Mouse (Mus musculus): ENCODE measurements around the gene Smagp. TPM values are rescaled to one million over a fixed set of nuclear protein-coding genes. Genes with fewer than 3 reads are reported as not detected.

The Smagp gene
- 10 to 100 TPM; 13.0 to 17.7 TPM for total RNA-seq (2023)

GRCm38 (mm10) chr15:100636700-100637501 is at the start of gene Smagp:
Gene Smagp (minus strand): TSS chr15:100636940.

DNA sequence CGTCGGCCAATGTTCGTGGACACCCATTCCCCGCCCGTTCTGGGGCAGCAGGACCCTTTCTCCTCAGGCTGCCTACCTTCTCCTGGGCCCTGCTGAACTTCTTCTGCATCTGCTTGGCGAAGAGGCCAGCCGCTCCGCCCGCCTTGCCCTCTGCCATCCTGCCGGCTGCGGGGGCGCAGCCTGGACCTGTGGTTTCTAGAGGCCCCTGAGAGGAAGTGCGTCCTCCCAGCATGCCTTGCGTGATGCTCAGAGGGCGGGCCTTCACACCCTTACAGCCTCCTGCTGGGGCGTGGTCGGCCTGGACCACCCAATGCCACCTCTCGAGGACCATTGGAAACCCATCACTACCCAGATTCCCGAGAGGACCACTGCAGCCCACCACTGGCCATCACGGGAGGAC is 32.6 kb upstream of the Smagp start, which contains the start of gene Bin2:
Bin2 (minus strand) TSS at position 217 of the 400 bp plus-strand sequence.

GRCm38 (mm10) chr15:100614996-100615824 is 21.5 kb downstream of the Smagp start, which contains the start of gene Dazap2:
Gene Dazap2 (plus strand): TSS chr15:100615349.

GRCm38 (mm10) chr15:100599276-100600046 is 37.3 kb downstream of the Smagp start, which contains the start of gene Pou6f1:
Gene Pou6f1 (minus strand): TSS chr15:100599984.

Other genes with a start within 250 kb of the Smagp start
- gene Gm5475, start 214.8 kb downstream of the Smagp start, total RNA-seq (2023), result not detected
- gene Slc11a2, start 211.9 kb downstream of the Smagp start, total RNA-seq (2023), result 10 to 100 TPM; 21.4 to 21.9 TPM
- gene Letmd1, start 167.9 kb downstream of the Smagp start, total RNA-seq (2023), result 10 to 100 TPM; 42.2 to 44.9 TPM
- gene Csrnp2, start 141.5 kb downstream of the Smagp start, total RNA-seq (2023), result 1 to 10 TPM; 4.2 to 6.2 TPM
- 10 to 100 TPM in 1 of 2 experiments, 1 to 10 TPM in 1; 8.3 to 11.7 TPM for gene Tfcp2, start 84.9 kb downstream of the Smagp start, total RNA-seq (2023)
- 10 to 100 TPM; 74.9 to 78.3 TPM for gene Pou6f1, start 37.0 kb downstream of the Smagp start, total RNA-seq (2023)
- 100 to 1,000 TPM; 545 to 575 TPM for gene Dazap2, start 21.6 kb downstream of the Smagp start, total RNA-seq (2023)
- gene Bin2, start 32.6 kb upstream of the Smagp start, total RNA-seq (2023), result 100 to 1,000 TPM; 193 to 209 TPM
- 1 to 10 TPM in 1 of 2 experiments, not detected in 1; 1.1 TPM for gene Cela1, start 51.0 kb upstream of the Smagp start, total RNA-seq (2023)
- gene Galnt6, start 92.4 kb upstream of the Smagp start, total RNA-seq (2023), result 10 to 100 TPM; 30.1 to 30.2 TPM
- 10 to 100 TPM; 10.2 to 17.3 TPM for gene Slc4a8, start 124.8 kb upstream of the Smagp start, total RNA-seq (2023)
- gene Scn8a, start 232.9 kb upstream of the Smagp start, total RNA-seq (2023), result 1 to 10 TPM; 1.4 to 3.0 TPM

Measured in B cell, adult 67 days (primary cell).